Mouse (Mus musculus) T-helper 1 cell (primary cell): ENCODE data around the gene Twist2.

Experiments used
- in situ Hi-C: fragments of 300-600 bp; cut with MboI, MseI; formaldehyde crosslinking; loops from one replicate; pipeline ENCODE4 v1.15.1; 2025; ENCODE audit warnings: high pct_unique_total_duplicates

Twist2 gene

GRCm38 (mm10) chr1:91873572-91874285 is 72.5 kb downstream of the Twist2 start:
- in situ Hi-C loops, result no loop called here

- in situ Hi-C loops, result no loop called here
Measured at GRCm38 (mm10) chr1:91874633-91875032, 73.4 kb downstream of the Twist2 start.

GRCm38 (mm10) chr1:91875042-91875720 is 73.9 kb downstream of the Twist2 start:
- in situ Hi-C loops, result no loop called here

- in situ Hi-C loops, result no loop called here
Measured at GRCm38 (mm10) chr1:91878696-91879095, 77.4 kb downstream of the Twist2 start.

GRCm38 (mm10) chr1:91880156-91880555 is 78.9 kb downstream of the Twist2 start:
- in situ Hi-C loops, result no loop called here

GRCm38 (mm10) chr1:91880899-91881298 is 79.6 kb downstream of the Twist2 start:
- in situ Hi-C loops, result no loop called here

- in situ Hi-C loops, result no loop called here
Measured at GRCm38 (mm10) chr1:91883115-91883514, 81.9 kb downstream of the Twist2 start.

- in situ Hi-C loops, result loop anchor here (10.0 kb wide), 1 partner anchor 669 kb away; no protein-coding TSS in a partner anchor
Measured at GRCm38 (mm10) chr1:91893598-91893997, 92.3 kb downstream of the Twist2 start.

GRCm38 (mm10) chr1:91894286-91894685 is 93.0 kb downstream of the Twist2 start:
- in situ Hi-C loops, result loop anchor here (10.0 kb wide), 1 partner anchor 669 kb away; no protein-coding TSS in a partner anchor

- in situ Hi-C loops, result loop anchor here (10.0 kb wide), 1 partner anchor 672 kb away; no protein-coding TSS in a partner anchor
Measured at GRCm38 (mm10) chr1:91897078-91897477, 95.8 kb downstream of the Twist2 start.
